Mouse (Mus musculus): ENCODE measurements around the gene Magi3.

GRCm38 (mm10) chr3:104125628-104126027, 94.5 kb downstream of the Magi3 start:
- no peak for TF ChIP-seq GATA1 (IDR thresholded peaks at IDR 0.05; ENCODE audit: low read length)
- TF ChIP-seq TAL1 (IDR thresholded peaks at IDR 0.05; ENCODE audit: low read length), result no peak

Measured in erythroblast, embryonic 14.5 days (primary cell).